Mouse (Mus musculus) forebrain, embryonic 10.5 days (tissue): ENCODE results near the gene Dvl3. TPM values are rescaled to one million over a fixed set of nuclear protein-coding genes. Genes with fewer than 3 reads are reported as not detected.

Experiments used
- DNase-seq: peaks from one replicate; pipeline ENCODE4 v3.0.0-alpha.2; 2017; ENCODE audit warnings: low spot score; ENCODE audit errors: extremely low spot score
- H3K27ac ChIP-seq: fragments of 300-500 bp; sonication (generic); 2 replicates; pipeline ENCODE4 v1.5.1; 2016; ENCODE audit warnings: mild to moderate bottlenecking
- H3K27me3 ChIP-seq: fragments of 300-500 bp; sonication (generic); 2 replicates; pipeline ENCODE4 v1.6.1; 2016; ENCODE audit warnings: mild to moderate bottlenecking; ENCODE audit not compliant: poor library complexity, severe bottlenecking
- H3K36me3 ChIP-seq: fragments of 300-500 bp; sonication (generic); replicated peaks from 2 replicates; pipeline ENCODE4 v1.6.1; 2016; ENCODE audit warnings: mild to moderate bottlenecking, moderate library complexity
- H3K4me1 ChIP-seq: fragments of 300-500 bp; sonication (generic); 2 replicates; pipeline ENCODE4 v1.6.1; 2016
- H3K4me3 ChIP-seq: fragments of 300-500 bp; sonication (generic); 2 replicates; pipeline ENCODE4 v1.5.1; 2016; ENCODE audit warnings: mild to moderate bottlenecking, moderate library complexity
- H3K9me3 ChIP-seq: fragments of 300-500 bp; sonication (generic); 2 replicates; pipeline ENCODE4 v1.6.1; 2016; ENCODE audit warnings: mild to moderate bottlenecking, moderate library complexity
- WGBS: fragments of 180-500 bp; shearing (Covaris S2); methylation state at CpG from one replicate; pipeline ENCODE4 v1.1.7; 2016; 5-methylcytosine and 5-hydroxymethylcytosine counted together
- polyA plus RNA-seq: library from polyadenylated mRNA; unstranded; fragments of >200 nt; fragmentation: Nextera tagmentation; extraction: Ambion mirVana; gene quantifications from 2 replicates; pipeline ENCODE4 v1.2.1, GENCODE M21; 2016

Gene Dvl3
- polyA plus RNA-seq, 1 experiment from 2014 or later, result 30.5 TPM

DNA sequence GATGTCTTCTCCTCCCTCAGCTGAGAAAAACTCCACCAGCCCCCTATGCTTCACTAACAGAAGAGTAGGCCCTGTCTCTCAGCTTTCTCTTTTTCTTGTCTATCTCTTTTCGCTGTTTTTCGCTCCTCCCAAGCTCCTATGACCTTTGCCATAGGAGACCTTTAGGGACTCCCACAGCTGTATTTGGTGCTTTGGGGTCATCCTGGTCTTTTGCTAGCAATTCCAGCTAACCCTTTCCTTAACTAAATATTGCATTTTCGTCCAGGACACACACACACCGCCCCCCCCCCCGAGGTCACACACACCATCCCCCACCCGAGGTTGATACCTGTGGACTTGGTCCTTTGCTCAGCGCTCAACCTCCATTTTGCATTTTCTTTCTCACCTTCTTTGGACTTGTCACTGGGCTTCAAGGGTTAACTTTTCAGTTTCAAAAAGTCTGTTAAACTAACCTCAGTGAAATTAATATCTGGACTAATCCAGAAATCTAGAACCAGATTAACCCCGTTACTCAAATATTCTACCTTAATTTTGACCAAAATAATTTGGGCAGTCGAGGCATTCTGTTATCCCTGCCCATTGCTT lies 19.4 kb downstream of the Dvl3 start:
- Histone ChIP-seq H3K27me3 (no peaks in the 10 kb centered on the region), H3K4me3 (peak overlapping the region; percentile 94), H3K9me3 (no peaks in the 10 kb centered on the region), H3K27ac (peak overlapping the region; percentile 95), H3K4me1 (peaks cover 27% of the 10 kb centered on the region), H3K36me3 (peaks cover 71% of the 10 kb centered on the region)
- no peak for DNase-seq
- 35% methylated on average over 9 of the region's 9 CpGs for WGBS

DNA sequence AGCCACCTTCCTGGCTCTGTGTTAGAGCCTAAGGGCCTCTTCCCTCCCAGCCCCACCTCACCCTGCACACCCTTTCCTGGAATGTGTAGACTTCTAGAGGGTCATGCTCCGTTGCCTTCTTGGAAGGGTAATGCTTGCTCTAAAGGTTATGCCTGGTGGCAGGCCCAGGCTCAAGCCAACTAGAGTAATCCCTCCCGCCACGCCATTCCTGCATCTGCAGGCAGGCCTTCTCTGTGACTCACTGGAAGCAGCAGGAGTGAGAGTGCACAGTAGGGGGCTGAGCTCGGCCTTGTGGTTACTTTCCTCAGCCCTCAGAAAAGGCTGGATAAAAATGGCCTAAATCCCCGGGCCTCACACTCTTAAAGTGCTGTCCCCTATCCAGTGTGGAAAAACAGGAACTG lies 20.3 kb downstream of the Dvl3 start:
- Histone ChIP-seq H3K36me3 (peaks cover 71% of the 10 kb centered on the region), H3K4me3 (peak overlapping the region; percentile 94), H3K9me3 (no peaks in the 10 kb centered on the region), H3K27me3 (no peaks in the 10 kb centered on the region), H3K27ac (peak overlapping the region; percentile 78), H3K4me1 (peaks cover 27% of the 10 kb centered on the region)
- DNase-seq, result no peak
- WGBS, result 20% methylated on average over 5 of the region's 5 CpGs

DNA sequence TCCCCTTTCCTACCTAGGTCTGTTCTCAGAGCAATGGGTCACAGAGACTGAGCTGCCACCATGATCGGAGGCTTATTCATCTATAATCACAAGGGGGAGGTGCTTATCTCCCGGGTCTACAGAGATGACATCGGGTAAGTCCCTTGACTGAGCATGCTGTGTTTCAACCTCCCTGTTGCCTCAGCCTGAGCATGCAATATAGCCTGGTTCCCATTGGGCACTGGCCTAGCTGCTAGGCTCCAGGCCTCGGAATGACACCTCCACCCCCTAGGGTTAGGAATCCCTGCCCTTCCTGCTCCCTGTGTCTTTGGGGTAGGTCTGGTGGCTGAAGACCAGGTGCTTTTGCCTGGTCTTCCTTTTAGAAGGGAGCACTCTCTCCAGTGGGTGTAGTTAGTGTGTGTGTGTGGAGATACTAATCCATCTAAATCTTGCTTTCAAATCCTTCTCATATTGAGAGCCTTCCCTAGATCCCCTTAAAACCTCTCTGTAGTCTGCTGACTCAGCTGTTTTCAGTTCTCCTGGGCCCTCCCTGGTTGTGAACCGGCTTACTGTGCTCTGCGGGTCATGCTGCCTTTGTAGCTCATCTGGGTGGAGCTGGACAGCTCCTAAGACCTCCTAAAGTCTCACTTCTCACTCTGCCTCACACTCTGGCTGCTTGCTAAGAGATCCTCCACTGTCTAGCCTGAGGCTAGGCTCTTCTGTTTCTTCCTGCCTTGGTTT lies 21.0 kb downstream of the Dvl3 start:
- 42% methylated on average over 6 of the region's 6 CpGs for WGBS
- peak overlapping the region; percentile 78 for H3K27ac ChIP-seq
- no peaks in the 10 kb centered on the region for H3K9me3 ChIP-seq
- H3K36me3 ChIP-seq, result peaks cover 71% of the 10 kb centered on the region
- H3K27me3 ChIP-seq, result no peaks in the 10 kb centered on the region
- peak overlapping the region; percentile 94 for H3K4me3 ChIP-seq
- DNase-seq, result no peak
- H3K4me1 ChIP-seq, result peaks cover 27% of the 10 kb centered on the region

DNA sequence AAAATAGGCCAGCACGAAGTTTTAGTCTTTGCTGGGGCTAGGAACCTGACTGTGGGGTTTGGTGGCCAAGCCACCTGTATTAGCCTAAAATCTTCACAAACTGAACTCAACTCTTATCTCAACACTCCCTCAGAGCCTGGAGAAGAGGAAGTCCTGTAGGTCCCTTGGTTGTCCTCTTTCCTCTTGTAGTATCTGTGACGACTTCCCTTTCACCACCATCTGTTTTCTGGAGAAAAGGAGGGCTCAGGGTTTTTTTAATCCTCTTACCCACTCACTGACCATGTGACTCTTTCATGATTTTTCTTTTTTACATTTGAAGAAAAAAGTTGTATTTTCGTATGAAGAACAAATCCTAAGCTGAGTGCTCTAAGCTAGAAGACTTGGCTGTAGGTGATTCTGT lies 22.9 kb downstream of the Dvl3 start:
- DNase-seq, result no peak
- no peak overlapping the region for H3K27ac ChIP-seq
- 89% methylated on average over 3 of the region's 3 CpGs for WGBS
- H3K36me3 ChIP-seq, result peaks cover 74% of the 10 kb centered on the region
- no peaks in the 10 kb centered on the region for H3K9me3 ChIP-seq
- no peak overlapping the region for H3K4me3 ChIP-seq
- peaks cover 27% of the 10 kb centered on the region for H3K4me1 ChIP-seq
- no peaks in the 10 kb centered on the region for H3K27me3 ChIP-seq

DNA sequence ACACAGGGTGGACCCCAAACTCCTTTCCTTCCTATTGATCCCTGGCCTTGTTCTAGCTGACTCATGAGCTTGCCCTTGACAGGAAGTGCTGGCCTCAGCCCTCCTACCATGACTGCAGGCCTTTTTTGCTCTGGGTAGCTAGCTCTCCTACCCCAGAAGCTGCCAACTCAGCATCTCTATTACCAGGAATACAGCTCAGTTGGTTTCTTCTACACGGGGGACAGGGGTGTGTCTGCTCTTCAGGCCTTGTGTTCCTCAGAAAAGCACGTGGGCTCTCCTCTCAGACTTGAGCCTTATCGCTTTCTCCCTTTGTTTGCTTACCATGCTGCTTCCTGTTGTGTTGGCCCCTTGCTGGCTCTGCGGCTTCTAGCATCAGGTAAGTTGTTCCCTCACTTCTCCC lies 23.7 kb downstream of the Dvl3 start:
- DNase-seq, result no peak
- whole genome bisulfite sequencing, result 85% methylated on average over 4 of the region's 4 CpGs
- Histone ChIP-seq H3K4me3 (no peak overlapping the region), H3K27me3 (no peaks in the 10 kb centered on the region), H3K27ac (no peak overlapping the region), H3K36me3 (peaks cover 82% of the 10 kb centered on the region), H3K9me3 (no peaks in the 10 kb centered on the region), H3K4me1 (peaks cover 27% of the 10 kb centered on the region)

DNA sequence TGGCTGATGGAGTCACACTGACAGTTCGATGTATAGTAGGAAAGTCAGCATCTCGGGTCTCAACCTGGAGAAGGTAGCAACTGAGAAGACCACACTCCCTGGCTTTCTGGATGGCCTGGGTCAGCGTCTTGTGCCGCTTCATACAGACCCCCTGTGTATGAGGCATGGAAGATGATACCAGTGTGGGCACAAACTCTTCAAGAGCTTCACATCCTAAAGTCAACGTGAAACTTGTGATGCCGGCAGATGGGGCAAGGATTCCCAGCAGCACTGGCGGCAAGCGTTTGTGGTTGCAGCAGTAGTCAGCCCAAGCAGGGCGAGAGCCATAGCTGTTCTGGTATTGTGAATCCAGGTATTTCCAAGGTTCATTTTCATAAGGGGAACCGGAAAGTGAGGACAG lies 28.9 kb downstream of the Dvl3 start:
- Histone ChIP-seq H3K4me3 (no peak overlapping the region), H3K27ac (no peak overlapping the region), H3K4me1 (peaks cover 20% of the 10 kb centered on the region), H3K36me3 (peaks cover 62% of the 10 kb centered on the region), H3K9me3 (no peaks in the 10 kb centered on the region), H3K27me3 (no peaks in the 10 kb centered on the region)
- WGBS, result 95% methylated on average over 10 of the region's 10 CpGs
- DNase-seq, result no peak

DNA sequence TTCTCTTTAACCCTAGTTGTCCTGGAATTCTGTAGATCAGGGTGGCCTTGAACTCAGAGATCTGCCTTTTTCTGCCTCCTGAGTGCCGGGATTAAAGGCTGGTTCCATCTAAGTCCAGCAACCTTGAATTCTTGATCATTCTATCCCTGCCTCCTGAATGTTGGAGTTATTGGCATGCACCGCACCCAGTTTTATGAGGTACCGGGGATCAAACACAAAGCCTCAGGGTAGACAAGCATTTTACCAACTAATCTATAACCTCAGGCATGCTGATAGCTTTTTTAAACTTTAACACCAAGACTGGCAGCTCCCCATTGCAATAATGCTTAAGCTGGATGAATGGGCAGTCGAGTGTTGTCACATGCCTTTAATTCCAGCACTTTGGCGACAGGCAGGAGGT lies 30.6 kb downstream of the Dvl3 start:
- Histone ChIP-seq H3K9me3 (no peaks in the 10 kb centered on the region), H3K4me3 (peak overlapping the region; percentile 89), H3K27ac (peak overlapping the region; percentile 87), H3K27me3 (no peaks in the 10 kb centered on the region), H3K36me3 (peaks cover 61% of the 10 kb centered on the region), H3K4me1 (peaks cover 20% of the 10 kb centered on the region)
- 64% methylated on average over 5 of the region's 5 CpGs for WGBS
- no peak for DNase-seq

DNA sequence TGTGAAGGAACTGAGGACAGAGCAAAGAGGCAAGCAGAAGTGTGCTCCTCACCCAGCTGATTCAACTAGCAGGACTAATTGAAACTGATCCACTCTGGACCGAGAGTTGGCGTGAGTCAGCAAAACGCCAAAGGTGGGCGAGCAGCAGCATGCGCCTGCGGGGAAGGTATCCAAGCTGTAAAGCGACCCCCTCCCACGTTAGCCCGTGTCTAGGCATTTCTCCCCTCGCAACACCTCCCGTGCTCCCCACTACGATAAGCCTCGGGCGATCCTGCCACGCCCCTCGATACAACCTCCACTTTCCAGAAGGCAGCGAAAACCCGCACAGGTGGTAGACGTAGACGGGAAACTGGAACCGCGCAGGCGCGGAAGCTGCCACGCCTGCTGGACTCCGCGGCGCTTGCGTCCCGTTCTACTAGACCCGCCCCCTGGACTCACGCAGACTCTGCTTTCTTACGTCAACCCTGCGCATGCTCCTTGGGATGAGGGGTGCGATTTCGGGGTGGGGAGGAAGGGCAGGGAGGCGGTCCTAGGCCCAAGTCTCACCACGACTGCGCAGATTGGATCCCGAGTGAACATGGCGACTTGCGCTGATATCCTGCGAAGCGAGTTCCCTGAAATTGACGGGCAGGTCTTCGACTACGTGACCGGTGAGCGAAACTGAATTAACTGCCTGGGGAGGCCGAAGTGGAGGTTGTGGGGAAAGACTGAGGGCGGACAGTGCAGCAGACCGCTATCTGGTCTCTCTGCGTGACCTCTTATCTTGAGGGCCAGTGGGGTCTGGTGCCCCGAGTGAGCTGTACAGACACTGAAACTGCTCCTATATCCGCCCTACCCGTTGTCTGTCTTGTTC lies 31.5 kb downstream of the Dvl3 start, which contains the start of gene Abcf3:
Gene Abcf3 (plus strand): TSS at position 482 of the 853 bp plus-strand sequence.
- no peaks in the 10 kb centered on the region for H3K27me3 ChIP-seq
- peak within 1 kb of the TSS; percentile 87 for H3K27ac ChIP-seq
- H3K4me1 ChIP-seq, result peaks cover 20% of the 10 kb centered on the region
- DNase-seq, result peak; percentile 98
- under 1% methylated on average over 56 of the region's 56 CpGs for WGBS
- no peaks in the 10 kb centered on the region for H3K9me3 ChIP-seq
- H3K4me3 ChIP-seq, result peak within 1 kb of the TSS; percentile 89
- H3K36me3 ChIP-seq, result peaks cover 62% of the 10 kb centered on the region

DNA sequence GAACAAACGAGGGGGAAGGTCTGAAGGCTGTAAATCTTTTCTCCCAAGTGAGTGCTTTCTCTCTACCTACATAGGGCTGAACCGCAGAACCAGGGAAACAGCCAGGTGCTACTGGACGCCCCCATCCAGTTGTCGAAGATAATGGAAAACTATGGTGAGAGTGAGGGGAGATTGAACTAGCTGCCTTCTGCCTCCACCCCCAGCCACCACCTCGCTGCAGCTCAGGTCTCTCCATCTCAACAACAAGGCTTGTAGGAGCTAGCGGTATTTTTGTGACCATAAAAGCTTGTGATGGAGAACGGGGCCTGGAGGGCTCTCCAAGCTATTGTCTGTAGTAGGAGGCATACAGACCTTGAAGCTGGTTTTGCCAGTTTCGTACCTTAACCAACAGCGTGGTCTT lies 32.4 kb downstream of the Dvl3 start:
- peaks cover 65% of the 10 kb centered on the region for H3K36me3 ChIP-seq
- peak overlapping the region; percentile 89 for H3K4me3 ChIP-seq
- peak overlapping the region; percentile 87 for H3K27ac ChIP-seq
- no peaks in the 10 kb centered on the region for H3K27me3 ChIP-seq
- H3K9me3 ChIP-seq, result no peaks in the 10 kb centered on the region
- H3K4me1 ChIP-seq, result peaks cover 20% of the 10 kb centered on the region
- no peak for DNase-seq
- 56% methylated on average over 9 of the region's 9 CpGs for WGBS

DNA sequence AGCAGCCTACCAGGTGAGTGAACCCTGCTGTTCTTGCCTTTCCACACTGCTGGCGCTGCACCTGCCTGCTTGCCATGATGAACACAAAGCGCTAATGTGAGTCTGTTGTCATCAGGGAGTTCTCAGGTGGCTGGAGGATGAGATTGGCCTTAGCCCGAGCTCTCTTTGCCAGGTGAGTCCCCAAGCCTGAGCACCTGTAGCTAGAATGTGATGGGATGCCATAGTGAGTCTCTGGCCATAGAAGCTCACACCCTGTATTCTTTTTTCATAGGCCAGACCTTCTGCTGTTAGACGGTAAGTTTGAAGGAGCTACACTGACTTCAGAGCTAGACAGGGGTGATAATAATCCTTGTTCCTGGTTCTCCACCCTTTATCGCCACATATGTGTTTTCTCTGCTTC lies 34.9 kb downstream of the Dvl3 start:
- H3K4me1 ChIP-seq, result peaks cover 20% of the 10 kb centered on the region
- H3K9me3 ChIP-seq, result no peaks in the 10 kb centered on the region
- H3K27ac ChIP-seq, result no peak overlapping the region
- no peak for DNase-seq
- no peak overlapping the region for H3K4me3 ChIP-seq
- peaks cover 63% of the 10 kb centered on the region for H3K36me3 ChIP-seq
- WGBS, result 92% methylated on average over 5 of the region's 5 CpGs
- no peaks in the 10 kb centered on the region for H3K27me3 ChIP-seq

DNA sequence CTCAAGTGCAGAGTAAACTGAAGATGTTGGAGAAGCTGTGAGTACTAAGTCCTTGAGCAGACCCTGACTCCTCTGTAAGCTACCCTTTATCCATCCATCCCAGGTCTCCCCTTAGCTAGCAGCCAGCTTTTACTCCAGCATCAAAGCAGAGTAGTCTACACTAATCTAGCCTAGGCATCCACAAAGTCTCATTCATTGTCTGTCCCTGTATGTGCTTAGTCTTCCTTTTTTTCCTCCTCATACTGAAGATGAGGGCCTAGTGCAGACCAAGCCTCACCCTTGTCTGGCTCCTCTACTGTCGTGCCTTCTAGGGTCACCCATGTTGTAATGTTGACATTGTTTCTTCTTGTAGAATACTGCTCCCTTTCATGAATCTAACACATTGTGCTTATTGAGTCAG lies 35.8 kb downstream of the Dvl3 start:
- H3K27ac ChIP-seq, result no peak overlapping the region
- H3K9me3 ChIP-seq, result no peaks in the 10 kb centered on the region
- no peaks in the 10 kb centered on the region for H3K27me3 ChIP-seq
- H3K4me1 ChIP-seq, result peaks cover 17% of the 10 kb centered on the region
- H3K36me3 ChIP-seq, result peaks cover 68% of the 10 kb centered on the region
- DNase-seq, result no peak
- H3K4me3 ChIP-seq, result no peak overlapping the region
- WGBS, result 95% methylated on average over 1 of the region's 1 CpGs

DNA sequence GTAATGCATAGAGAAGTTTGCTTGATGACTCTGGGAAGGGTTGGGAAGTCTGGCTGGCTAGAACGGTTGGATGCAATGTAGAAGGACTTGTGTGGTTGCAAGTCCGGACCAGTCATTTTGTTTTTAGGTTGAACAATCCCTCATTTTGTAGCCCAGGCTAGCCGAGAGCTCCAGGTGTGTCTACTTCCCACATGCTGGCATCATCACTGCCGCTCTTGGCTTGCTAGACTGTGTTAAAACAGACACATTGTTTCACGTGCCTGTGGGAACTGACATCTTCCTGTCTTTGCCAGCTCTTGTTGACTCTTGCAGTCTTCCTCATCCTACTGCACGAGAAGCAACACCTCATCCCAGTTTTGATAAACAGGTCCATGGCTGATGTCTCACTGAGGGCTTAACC lies 38.2 kb downstream of the Dvl3 start:
- Histone ChIP-seq H3K9me3 (no peaks in the 10 kb centered on the region), H3K27me3 (no peaks in the 10 kb centered on the region), H3K36me3 (peaks cover 90% of the 10 kb centered on the region), H3K4me3 (no peak overlapping the region), H3K4me1 (no peaks in the 10 kb centered on the region), H3K27ac (no peak overlapping the region)
- WGBS, result 85% methylated on average over 6 of the region's 6 CpGs
- DNase-seq, result no peak

DNA sequence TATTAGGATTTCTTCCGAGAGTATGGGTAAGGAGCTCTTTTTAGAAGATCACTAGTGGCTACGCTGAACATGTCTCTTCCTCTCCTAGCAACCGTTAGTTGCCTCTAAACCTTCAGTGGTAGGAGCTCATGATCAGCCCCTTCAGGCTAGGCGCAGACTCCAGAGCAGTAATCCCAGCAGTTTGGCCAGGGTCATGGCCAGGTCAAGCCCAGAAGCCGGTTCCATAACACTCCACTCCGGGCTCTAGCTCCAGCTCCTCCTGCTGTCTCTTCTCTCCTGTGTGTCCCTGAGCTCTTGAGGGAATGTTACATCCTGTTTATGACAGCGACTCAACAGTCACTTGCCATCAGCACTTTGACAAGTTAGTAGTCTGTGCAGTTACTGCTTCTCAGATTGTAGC lies 40.6 kb downstream of the Dvl3 start:
- no peaks in the 10 kb centered on the region for H3K27me3 ChIP-seq
- no peaks in the 10 kb centered on the region for H3K9me3 ChIP-seq
- no peak overlapping the region for H3K4me3 ChIP-seq
- H3K36me3 ChIP-seq, result peaks cover 92% of the 10 kb centered on the region
- no peaks in the 10 kb centered on the region for H3K4me1 ChIP-seq
- H3K27ac ChIP-seq, result no peak overlapping the region
- no peak for DNase-seq
- 88% methylated on average over 7 of the region's 7 CpGs for WGBS
